Mouse (Mus musculus) embryonic facial prominence, embryonic 15.5 days (tissue): ENCODE measurements at regions not wholly inside any gene's neighbourhood (a gene's known extent, or its start where the extent isn't known, plus 50 kb on each side); places are given as distances from the start of the nearest gene placed in this dataset.

Source experiments
- ATAC-seq: fragments of 200-750 bp; cut with Nextera tagmentation; 2 replicates; pipeline ENCODE4 v1.8.0; 2017; ENCODE audit warnings: low read depth, moderate TSS enrichment; ENCODE audit not compliant: insufficient number of reproducible peaks, low FRiP score, low TSS enrichment
- H3K27ac ChIP-seq: fragments of 300-500 bp; sonication (generic); replicated peaks from 2 replicates; pipeline ENCODE4 v1.5.1; 2015; ENCODE audit warnings: mild to moderate bottlenecking, inconsistent platforms
- H3K27me3 ChIP-seq: fragments of 300-500 bp; sonication (generic); 2 replicates; pipeline ENCODE4 v1.6.1; 2015; ENCODE audit warnings: inconsistent platforms
- H3K36me3 ChIP-seq: fragments of 300-500 bp; sonication (generic); 2 replicates; pipeline ENCODE4 v1.6.1; 2015; ENCODE audit warnings: mild to moderate bottlenecking, inconsistent platforms
- H3K4me1 ChIP-seq: fragments of 300-500 bp; sonication (generic); 2 replicates; pipeline ENCODE4 v1.6.1; 2015; ENCODE audit warnings: inconsistent platforms
- H3K4me2 ChIP-seq: fragments of 300-500 bp; sonication (generic); replicated peaks from 2 replicates; pipeline ENCODE4 v1.6.1; 2015; ENCODE audit warnings: mild to moderate bottlenecking, inconsistent platforms
- H3K4me3 ChIP-seq: fragments of 300-500 bp; sonication (generic); replicated peaks from 2 replicates; pipeline ENCODE4 v1.5.1; 2015; ENCODE audit warnings: mild to moderate bottlenecking, inconsistent platforms
- H3K9ac ChIP-seq: fragments of 300-500 bp; sonication (generic); 2 replicates; pipeline ENCODE4 v1.6.1; 2015; ENCODE audit warnings: inconsistent platforms
- H3K9me3 ChIP-seq: fragments of 300-500 bp; sonication (generic); replicated peaks from 2 replicates; pipeline ENCODE4 v1.6.1; 2016; ENCODE audit warnings: inconsistent platforms
- WGBS: fragments of 180-500 bp; shearing (Covaris S2); methylation state at CpG from one replicate; pipeline ENCODE4 v1.1.7; 2015; 5-methylcytosine and 5-hydroxymethylcytosine counted together

GRCm38 (mm10) chr3:7992322-7992721 is 1372.1 kb upstream of the 1700008P02Rik start:
- no peaks in the 10 kb centered on the region for H3K36me3 ChIP-seq
- H3K27me3 ChIP-seq: no peaks in the 10 kb centered on the region
- no peak overlapping the region for H3K4me3 ChIP-seq
- H3K9me3 ChIP-seq: no peaks in the 10 kb centered on the region
- WGBS: 75% methylated on average over 2 of the region's 2 CpGs
- no peaks in the 10 kb centered on the region for H3K4me1 ChIP-seq
- no peak overlapping the region for H3K4me2 ChIP-seq
- H3K9ac ChIP-seq: no peak overlapping the region
- no peak overlapping the region for H3K27ac ChIP-seq
- no peak for ATAC-seq

GRCm38 (mm10) chr3:7973287-7973686 is 1353.0 kb upstream of the 1700008P02Rik start:
- Histone ChIP-seq H3K4me3 (no peak overlapping the region), H3K4me2 (no peak overlapping the region), H3K27ac (no peak overlapping the region), H3K9ac (no peak overlapping the region), H3K27me3 (no peaks in the 10 kb centered on the region), H3K4me1 (no peaks in the 10 kb centered on the region), H3K9me3 (no peaks in the 10 kb centered on the region), H3K36me3 (no peaks in the 10 kb centered on the region)
- 61% methylated on average over 3 of the region's 3 CpGs for WGBS
- no peak for ATAC-seq

GRCm38 (mm10) chr3:7953911-7954310 is 1333.7 kb upstream of the 1700008P02Rik start:
- WGBS: 83% methylated on average over 1 of the region's 1 CpGs

DNA sequence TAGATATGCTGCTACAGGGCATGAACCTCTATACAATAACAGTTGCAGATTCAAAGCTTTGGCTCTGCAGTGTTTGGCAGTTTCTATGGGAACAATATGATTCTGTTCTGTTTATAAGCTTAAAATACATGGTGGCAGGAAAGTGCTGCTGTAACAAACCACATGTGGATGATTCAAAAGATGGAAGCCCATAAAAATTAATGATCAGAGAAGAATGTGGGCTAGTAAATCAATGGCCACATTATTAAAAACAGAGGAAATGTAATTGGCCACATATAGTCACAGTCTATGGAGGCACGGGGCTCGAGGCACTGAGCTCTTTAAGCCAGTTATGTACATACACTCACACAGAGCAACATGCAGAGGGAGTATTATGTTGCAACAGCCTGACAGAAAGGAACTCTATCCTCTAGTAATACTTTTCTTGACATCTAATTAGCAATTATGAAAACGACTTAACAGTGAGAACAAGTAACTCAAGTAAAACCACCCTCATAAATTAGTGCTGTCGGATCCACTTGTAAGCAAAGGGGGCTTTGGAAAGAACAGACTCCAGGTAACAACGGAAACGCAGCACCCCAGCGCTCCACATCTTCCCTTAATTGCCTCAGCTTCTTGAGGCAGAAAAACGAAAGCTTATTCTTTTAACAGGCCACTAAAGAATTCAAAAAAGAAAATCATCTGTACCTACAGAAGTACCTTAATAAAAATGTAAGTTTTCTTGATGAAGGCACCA is 1323.6 kb upstream of the 1700008P02Rik start:
- 26% methylated on average over 8 of the region's 8 CpGs for WGBS
- peak; percentile 82; the same call in 1 of the 2 replicates for ATAC-seq
- H3K9me3 ChIP-seq: no peaks in the 10 kb centered on the region
- no peaks in the 10 kb centered on the region for H3K27me3 ChIP-seq
- H3K4me3 ChIP-seq: no peak overlapping the region
- no peak overlapping the region for H3K4me2 ChIP-seq
- no peaks in the 10 kb centered on the region for H3K4me1 ChIP-seq
- no peaks in the 10 kb centered on the region for H3K36me3 ChIP-seq
- no peak overlapping the region for H3K27ac ChIP-seq
- no peak overlapping the region for H3K9ac ChIP-seq

More at GRCm38 (mm10) chr3:7953911-7954310, 1333.7 kb upstream of the 1700008P02Rik start:
- Histone ChIP-seq H3K36me3 (no peaks in the 10 kb centered on the region), H3K27me3 (no peaks in the 10 kb centered on the region), H3K4me2 (no peak overlapping the region), H3K9ac (no peak overlapping the region), H3K27ac (no peak overlapping the region), H3K4me1 (no peaks in the 10 kb centered on the region), H3K9me3 (no peaks in the 10 kb centered on the region), H3K4me3 (no peak overlapping the region)
- ATAC-seq: no peak
